In the genomic region with DNA sequence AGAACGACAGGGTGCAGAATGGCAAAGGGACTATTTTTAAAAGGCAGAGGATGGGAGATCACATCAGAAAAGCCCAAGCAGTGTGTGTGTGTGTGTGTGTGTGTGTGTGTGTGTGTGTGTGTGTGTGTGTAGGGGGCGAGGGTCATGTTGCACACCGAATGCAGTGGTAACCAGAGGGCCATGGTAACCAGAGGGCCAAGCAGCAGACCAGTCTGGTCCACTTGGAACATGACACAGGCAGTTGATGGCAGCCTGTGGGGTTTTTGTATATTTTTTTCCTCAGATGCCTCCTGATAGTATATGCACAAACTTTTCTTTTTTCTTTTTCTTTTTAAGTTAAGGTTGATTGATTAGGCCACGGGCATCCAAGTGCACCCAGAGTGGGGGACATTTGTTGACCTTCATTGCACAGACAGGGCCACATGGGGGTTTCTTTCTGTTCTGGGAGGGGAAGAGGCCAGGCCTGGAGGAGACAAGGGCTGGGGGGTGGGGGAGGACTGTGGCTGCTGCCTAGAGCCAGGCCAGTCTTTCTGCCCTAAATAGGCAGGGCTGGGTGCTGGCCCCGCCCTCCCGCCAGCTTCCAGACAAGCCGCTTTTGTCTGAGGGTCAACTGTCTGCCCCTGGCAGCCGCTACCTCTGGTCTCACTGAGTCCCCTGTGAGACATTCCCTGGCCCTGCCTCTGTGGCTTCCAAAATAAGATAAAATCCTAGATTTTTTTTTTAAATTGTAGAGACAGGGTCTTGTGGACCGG, we compare ENCODE assay signal across 7 mouse cellular contexts. TPM values are rescaled to one million over a fixed set of nuclear protein-coding genes. Genes with fewer than 3 reads are reported as not detected.
DNase-seq lines count a peak whose midpoint lies in the region; ATAC-seq and TF ChIP-seq lines count a peak whose summit lies in the region.

No protein-coding gene starts in this region.

- H3K36me3 ChIP-seq in E14TG2a.4 (ENCODE audit: insufficient read depth, low read length): peaks cover 6% of the 10 kb centered on the region; the same call in 1 of the 2 replicates
- no peaks in the 10 kb centered on the region; the same call in 1 of the 2 replicates for H3K36me3 ChIP-seq in forebrain, embryonic 15.5 days
- peaks cover 18% of the 10 kb centered on the region for H3K36me3 ChIP-seq in intestine, embryonic 14.5 days (ENCODE audit: control insufficient read depth, insufficient read depth, low read length)
- H3K36me3 ChIP-seq in neural tube, embryonic 12.5 days: peaks cover 32% of the 10 kb centered on the region

- H3K9ac ChIP-seq in forebrain, embryonic 15.5 days (replicated peaks): no peak overlapping the region
- H3K9ac ChIP-seq in intestine, embryonic 14.5 days (ENCODE audit: low read length): 0 out of 2 replicates have a peak overlapping the region, but pooled peaks have one; percentile 2
- peak overlapping the region; percentile 21; the same call in 1 of the 2 replicates for H3K9ac ChIP-seq in neural tube, embryonic 12.5 days

- no peak for TF ChIP-seq CTCF in E14TG2a.4 (conservative IDR thresholded peaks at IDR 0.05; ENCODE audit: low read length)

- no peaks in the 10 kb centered on the region for H3K9me3 ChIP-seq in E14TG2a.4 (ENCODE audit: low read length)
- H3K9me3 ChIP-seq in forebrain, embryonic 15.5 days: no peaks in the 10 kb centered on the region
- peaks cover 3% of the 10 kb centered on the region for H3K9me3 ChIP-seq in intestine, embryonic 14.5 days (ENCODE audit: control insufficient read depth, low read length)
- peaks cover under 1% of the 10 kb centered on the region; the same call in 1 of the 2 replicates for H3K9me3 ChIP-seq in neural tube, embryonic 12.5 days

- 23% methylated on average over 9 of the region's 9 CpGs for WGBS in forebrain, embryonic 15.5 days
- 25% methylated on average over 9 of the region's 9 CpGs for WGBS in intestine, embryonic 14.5 days
- WGBS in neural tube, embryonic 12.5 days: 20% methylated on average over 9 of the region's 9 CpGs

- H3K4me3 ChIP-seq in E14TG2a.4 (replicated peaks; ENCODE audit: low read length): peak overlapping the region; percentile 58
- H3K4me3 ChIP-seq in forebrain, embryonic 15.5 days: no peak overlapping the region
- no peak overlapping the region for H3K4me3 ChIP-seq in intestine, embryonic 14.5 days (ENCODE audit: low read depth, low read length)
- no peak overlapping the region for H3K4me3 ChIP-seq in neural tube, embryonic 12.5 days

- peak overlapping the region; percentile 42 for H3K27ac ChIP-seq in forebrain, embryonic 15.5 days (replicated peaks)
- H3K27ac ChIP-seq in intestine, embryonic 14.5 days (ENCODE audit: low read depth): peak overlapping the region; percentile 70
- peak overlapping the region; percentile 57; the same call in 1 of the 2 replicates for H3K27ac ChIP-seq in neural tube, embryonic 12.5 days

- ATAC-seq in forebrain, embryonic 15.5 days (replicated peaks): no peak
- 0 out of 2 replicates have a peak, but pooled peaks have one; percentile 11 for ATAC-seq in intestine, embryonic 14.5 days (replicated peaks; ENCODE audit: low FRiP score, low TSS enrichment, low read depth)
- no peak for ATAC-seq in neural tube, embryonic 12.5 days (ENCODE audit: low FRiP score, low read depth)

- H3K27me3 ChIP-seq in E14TG2a.4 (ENCODE audit: insufficient read depth, low read length): no peaks in the 10 kb centered on the region
- peaks cover 13% of the 10 kb centered on the region for H3K27me3 ChIP-seq in forebrain, embryonic 15.5 days
- no peaks in the 10 kb centered on the region for H3K27me3 ChIP-seq in intestine, embryonic 14.5 days (replicated peaks; ENCODE audit: control insufficient read depth, insufficient read depth, low read length)
- peaks cover 19% of the 10 kb centered on the region for H3K27me3 ChIP-seq in neural tube, embryonic 12.5 days (replicated peaks)

- peaks cover 84% of the 10 kb centered on the region for H3K4me1 ChIP-seq in E14TG2a.4 (replicated peaks; ENCODE audit: low read depth, low read length)
- H3K4me1 ChIP-seq in forebrain, embryonic 15.5 days: peaks cover 26% of the 10 kb centered on the region
- peaks cover 15% of the 10 kb centered on the region; the same call in 1 of the 2 replicates for H3K4me1 ChIP-seq in intestine, embryonic 14.5 days (replicated peaks; ENCODE audit: control insufficient read depth, insufficient read depth, low read length)
- H3K4me1 ChIP-seq in neural tube, embryonic 12.5 days: peaks cover 31% of the 10 kb centered on the region

- peak; percentile 70 for DNase-seq in ES-CJ7 (ENCODE audit: low read depth, low spot score)
- no peak for DNase-seq in intestine, embryonic 14.5 days (ENCODE audit: low spot score)
- DNase-seq in adrenal gland, adult 2 months: no peak
- no peak for DNase-seq in layer of hippocampus, postnatal 25 days (ENCODE audit: extremely low spot score in 1 of 2, low spot score in 1 of 2)

- H3K4me2 ChIP-seq in forebrain, embryonic 15.5 days (replicated peaks): no peak overlapping the region
- H3K4me2 ChIP-seq in intestine, embryonic 14.5 days (ENCODE audit: low read length): peak overlapping the region; percentile 15; the same call in 1 of the 2 replicates
- peak overlapping the region; percentile 40 for H3K4me2 ChIP-seq in neural tube, embryonic 12.5 days (replicated peaks)

RNA-seq across cellular contexts. Expression of a gene that starts 4.9 kb away (rescaled TPM):
- polyA plus RNA-seq in forebrain, embryonic 15.5 days (2015; fragmentation: Nextera tagmentation; extraction: Ambion mirVana): 3.3 and 3.4 TPM in 2 replicates
- polyA plus RNA-seq in intestine, embryonic 14.5 days (2014; fragmentation: Nextera tagmentation; extraction: Ambion mirVana): 5.3 and 5.5 TPM in 2 replicates
- 9.0 and 10.2 TPM in 2 replicates for polyA plus RNA-seq in neural tube, embryonic 12.5 days (2016; fragmentation: Nextera tagmentation; extraction: Ambion mirVana)
- 1 to 10 TPM; 2.5 to 5.3 TPM for total RNA-seq in adrenal gland, adult 2 months (2021)
- 16.2 and 22.1 TPM in 2 replicates for polyA plus RNA-seq in adrenal gland, adult 2 months (2012; rRNA removed)
- total RNA-seq in layer of hippocampus, postnatal 25 days (2021): 100 to 1,000 TPM; 150 to 160 TPM

RNA-seq across cellular contexts. Expression of a gene that starts 11.6 kb away (rescaled TPM):
- polyA plus RNA-seq in forebrain, embryonic 15.5 days (2015; fragmentation: Nextera tagmentation; extraction: Ambion mirVana): 4.4 TPM in 2 replicates
- 12.5 and 13.9 TPM in 2 replicates for polyA plus RNA-seq in intestine, embryonic 14.5 days (2014; fragmentation: Nextera tagmentation; extraction: Ambion mirVana)
- 8.4 and 9.6 TPM in 2 replicates for polyA plus RNA-seq in neural tube, embryonic 12.5 days (2016; fragmentation: Nextera tagmentation; extraction: Ambion mirVana)
- total RNA-seq in adrenal gland, adult 2 months (2021): under 1 TPM; 0.43 to 0.69 TPM
- 1.0 and 1.7 TPM in 2 replicates for polyA plus RNA-seq in adrenal gland, adult 2 months (2012; rRNA removed)
- total RNA-seq in layer of hippocampus, postnatal 25 days (2021): 1 to 10 TPM; 2.5 to 3.2 TPM

RNA-seq across cellular contexts. Expression of a gene that starts 26.3 kb away (rescaled TPM):
- 0.13 and 0.29 TPM in 2 replicates for polyA plus RNA-seq in forebrain, embryonic 15.5 days (2015; fragmentation: Nextera tagmentation; extraction: Ambion mirVana)
- polyA plus RNA-seq in intestine, embryonic 14.5 days (2014; fragmentation: Nextera tagmentation; extraction: Ambion mirVana): 2.2 and 2.3 TPM in 2 replicates
- 1.5 and 3.0 TPM in 2 replicates for polyA plus RNA-seq in neural tube, embryonic 12.5 days (2016; fragmentation: Nextera tagmentation; extraction: Ambion mirVana)
- 1 to 10 TPM in 1 of 2 experiments, under 1 TPM in 1; 0.98 to 3.8 TPM for total RNA-seq in adrenal gland, adult 2 months (2021)
- 4.0 and 4.8 TPM in 2 replicates for polyA plus RNA-seq in adrenal gland, adult 2 months (2012; rRNA removed)
- under 1 TPM in 1 of 2 experiments, not detected in 1; 0.09 TPM for total RNA-seq in layer of hippocampus, postnatal 25 days (2021)

RNA-seq across cellular contexts. Expression of a gene that starts 37.3 kb away (rescaled TPM):
- polyA plus RNA-seq in forebrain, embryonic 15.5 days (2015; fragmentation: Nextera tagmentation; extraction: Ambion mirVana): 7.0 and 8.0 TPM in 2 replicates
- 12.0 and 12.8 TPM in 2 replicates for polyA plus RNA-seq in intestine, embryonic 14.5 days (2014; fragmentation: Nextera tagmentation; extraction: Ambion mirVana)
- 9.5 and 10.4 TPM in 2 replicates for polyA plus RNA-seq in neural tube, embryonic 12.5 days (2016; fragmentation: Nextera tagmentation; extraction: Ambion mirVana)
- 10 to 100 TPM; 16.0 to 18.4 TPM for total RNA-seq in adrenal gland, adult 2 months (2021)
- 39.2 and 47.2 TPM in 2 replicates for polyA plus RNA-seq in adrenal gland, adult 2 months (2012; rRNA removed)
- total RNA-seq in layer of hippocampus, postnatal 25 days (2021): 1 to 10 TPM; 5.2 to 6.9 TPM

RNA-seq across cellular contexts. Expression of a gene that starts 43.9 kb away (rescaled TPM):
- polyA plus RNA-seq in forebrain, embryonic 15.5 days (2015; fragmentation: Nextera tagmentation; extraction: Ambion mirVana): 291 and 305 TPM in 2 replicates
- 184 and 190 TPM in 2 replicates for polyA plus RNA-seq in intestine, embryonic 14.5 days (2014; fragmentation: Nextera tagmentation; extraction: Ambion mirVana)
- polyA plus RNA-seq in neural tube, embryonic 12.5 days (2016; fragmentation: Nextera tagmentation; extraction: Ambion mirVana): 213 and 232 TPM in 2 replicates
- total RNA-seq in adrenal gland, adult 2 months (2021): 100 to 1,000 TPM; 254 to 261 TPM
- polyA plus RNA-seq in adrenal gland, adult 2 months (2012; rRNA removed): 402 and 408 TPM in 2 replicates
- total RNA-seq in layer of hippocampus, postnatal 25 days (2021): 1,000 to 10,000 TPM; 2,256 to 2,439 TPM
